Mouse (Mus musculus): Measurements from ENCODE around the gene Scaf11.

DNA sequence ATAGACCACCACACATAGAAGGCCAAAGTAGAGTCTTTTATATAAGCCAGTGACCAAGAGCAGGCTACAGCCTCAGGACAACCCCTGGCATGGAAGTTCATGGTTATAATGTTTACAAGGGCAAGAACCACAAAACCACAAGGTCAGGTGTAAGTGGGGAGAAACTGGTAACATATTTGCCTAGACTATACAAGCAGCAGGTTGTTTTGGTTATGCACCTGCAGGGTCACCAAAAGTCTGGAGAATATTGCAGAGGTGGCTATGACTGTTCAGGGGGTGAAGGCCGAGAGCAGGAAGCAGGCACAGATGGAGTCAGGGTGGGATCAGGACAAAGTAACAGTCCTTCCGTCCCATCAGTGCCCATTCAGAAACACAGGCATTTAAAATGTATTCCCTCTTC, 7.7 kb upstream of the Scaf11 start:
- TF ChIP-seq CTCF (IDR thresholded peaks at IDR 0.05; ENCODE audit: low read depth) (no peak), EP300 (optimal IDR thresholded peaks at IDR 0.05) (no peak)
